Mouse (Mus musculus) erythroblast, embryonic 14.5 days (primary cell): ENCODE data around the gene Rpl3l.

Source experiments
- GATA1 ChIP-seq: IDR thresholded peaks from 2 replicates; pipeline ENCODE4 v1.6.1; 2012; ENCODE audit warnings: low read length, inconsistent platforms, mixed read lengths
- TAL1 ChIP-seq: IDR thresholded peaks from 3 replicates; pipeline ENCODE4 v1.6.1; 2012; ENCODE audit warnings: low read length, inconsistent platforms, mixed read lengths

DNA sequence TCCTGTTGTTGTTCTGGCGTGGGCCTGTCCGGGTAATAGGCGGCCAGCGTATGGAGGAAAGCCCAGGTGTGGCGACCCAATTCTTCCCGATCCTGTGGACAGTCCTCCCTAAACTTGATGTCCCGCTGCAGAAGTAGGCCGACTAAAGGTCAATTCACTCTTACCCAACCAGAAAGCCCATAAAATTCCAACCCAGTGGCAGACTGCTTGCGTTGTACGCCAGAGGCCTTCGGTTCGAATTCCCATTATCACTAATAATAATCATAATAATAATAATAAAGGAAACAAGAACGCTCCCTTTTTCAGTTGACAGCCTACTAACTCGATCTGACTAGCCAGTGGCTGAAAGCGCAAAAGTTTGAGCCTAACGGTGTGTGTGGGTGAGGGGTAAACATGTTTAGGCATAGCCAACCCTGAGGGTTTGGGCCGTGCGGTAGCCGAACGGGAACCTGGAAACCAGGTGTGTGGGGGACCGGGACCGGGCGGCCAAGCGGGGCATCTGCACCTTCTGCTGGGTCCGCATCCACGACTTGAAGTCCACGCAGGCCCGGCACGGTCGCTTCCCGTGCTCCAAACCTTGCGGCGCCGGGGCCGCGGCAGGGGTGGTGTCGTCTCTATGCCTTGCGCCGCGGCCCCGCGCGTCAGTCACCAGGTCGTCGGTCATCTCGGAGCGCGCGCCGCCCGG lies 32.2 kb upstream of the Rpl3l start:
- TF ChIP-seq GATA1 = no peak
- no peak for TF ChIP-seq TAL1
